In the genomic region with DNA sequence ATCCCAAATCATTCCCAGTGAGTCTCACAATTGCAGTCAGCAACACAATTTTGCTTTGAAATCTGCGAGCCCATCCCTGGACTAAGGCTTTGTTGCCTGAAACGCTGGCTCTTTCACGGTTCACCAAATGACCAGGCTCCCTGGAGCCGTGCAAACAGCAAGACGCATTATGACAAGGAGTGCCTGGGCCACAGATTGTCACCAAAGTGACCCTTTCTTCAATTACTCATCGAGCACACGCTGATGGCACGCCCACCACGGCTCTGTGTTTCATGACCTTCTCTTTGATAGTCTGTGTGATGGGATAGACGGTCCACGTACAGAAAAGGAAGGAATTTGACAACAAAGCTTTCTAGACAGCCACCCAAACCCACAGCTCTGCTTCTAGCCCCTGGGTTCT, we compare ENCODE assay signal across 21 mouse cellular contexts.
A peak's percentile ranks its signal among the peaks of the same experiment; 100 is the strongest.
DNase-seq lines count a peak whose midpoint lies in the region; ATAC-seq and TF ChIP-seq lines count a peak whose summit lies in the region.
"Had no signal": no experiment of that assay in that cellular context is flagged by ENCODE, and none has a peak within 500 bp of the region (broad histone marks: within the 10 kb centered on the region; RNA-seq: fewer than 3 reads in every experiment).

No protein-coding gene starts in this region.

- 86% methylated on average over 11 of the region's 11 CpGs for WGBS in forebrain, embryonic 12.5 days
- 74% methylated on average over 11 of the region's 11 CpGs for WGBS in forebrain, postnatal 0 days
- WGBS in hindbrain, embryonic 11.5 days: 58% methylated on average over 11 of the region's 11 CpGs
- 50% methylated on average over 11 of the region's 11 CpGs for WGBS in hindbrain, embryonic 14.5 days
- WGBS in midbrain, embryonic 15.5 days: 70% methylated on average over 11 of the region's 11 CpGs
- 68% methylated on average over 11 of the region's 11 CpGs for WGBS in midbrain, postnatal 0 days

- TF ChIP-seq CTCF in forebrain, postnatal 0 days (IDR thresholded peaks at IDR 0.05; ENCODE audit: low read depth): no peak
- no peak for TF ChIP-seq CTCF in midbrain, postnatal 0 days (IDR thresholded peaks at IDR 0.05)

- H3K4me3 ChIP-seq in forebrain, embryonic 12.5 days (replicated peaks): no peak overlapping the region
- no peak overlapping the region for H3K4me3 ChIP-seq in forebrain, postnatal 0 days (ENCODE audit: low read depth, low read length)
- no peak overlapping the region for H3K4me3 ChIP-seq in hindbrain, embryonic 11.5 days (ENCODE audit: low read depth, low read length)
- no peak overlapping the region for H3K4me3 ChIP-seq in hindbrain, embryonic 14.5 days (replicated peaks; ENCODE audit: low read length)
- H3K4me3 ChIP-seq in midbrain, embryonic 15.5 days: no peak overlapping the region
- H3K4me3 ChIP-seq in midbrain, postnatal 0 days (ENCODE audit: low read depth, low read length): no peak overlapping the region
- H3K4me3 ChIP-seq: embryonic facial prominence, embryonic 13.5 days; heart, adult 2 months; heart, embryonic 15.5 days; hindbrain, embryonic 10.5 days had no signal

- H3K36me3 ChIP-seq in forebrain, embryonic 12.5 days (replicated peaks): peaks cover 21% of the 10 kb centered on the region
- no peaks in the 10 kb centered on the region for H3K36me3 ChIP-seq in forebrain, postnatal 0 days (ENCODE audit: insufficient read depth)
- H3K36me3 ChIP-seq in hindbrain, embryonic 11.5 days (ENCODE audit: control insufficient read depth, insufficient read depth, low read length): no peaks in the 10 kb centered on the region
- H3K36me3 ChIP-seq in hindbrain, embryonic 14.5 days (replicated peaks; ENCODE audit: control insufficient read depth, insufficient read depth): no peaks in the 10 kb centered on the region; the same call in 1 of the 2 replicates
- no peaks in the 10 kb centered on the region for H3K36me3 ChIP-seq in midbrain, embryonic 15.5 days (replicated peaks)
- no peaks in the 10 kb centered on the region for H3K36me3 ChIP-seq in midbrain, postnatal 0 days (ENCODE audit: insufficient read depth, low read length)
- H3K36me3 ChIP-seq: heart, embryonic 15.5 days had no signal

- no peaks in the 10 kb centered on the region for H3K9me3 ChIP-seq in forebrain, embryonic 12.5 days
- H3K9me3 ChIP-seq in forebrain, postnatal 0 days (ENCODE audit: low read length): no peaks in the 10 kb centered on the region
- no peaks in the 10 kb centered on the region for H3K9me3 ChIP-seq in hindbrain, embryonic 11.5 days (ENCODE audit: control insufficient read depth, low read length)
- H3K9me3 ChIP-seq in hindbrain, embryonic 14.5 days (ENCODE audit: control insufficient read depth, low read length): no peaks in the 10 kb centered on the region
- H3K9me3 ChIP-seq in midbrain, embryonic 15.5 days: no peaks in the 10 kb centered on the region
- no peaks in the 10 kb centered on the region for H3K9me3 ChIP-seq in midbrain, postnatal 0 days (ENCODE audit: low read length)
- H3K9me3 ChIP-seq: embryonic facial prominence, embryonic 13.5 days; heart, embryonic 15.5 days; hindbrain, embryonic 10.5 days had no signal

- no peak for DNase-seq in forebrain, postnatal 0 days
- DNase-seq in hindbrain, embryonic 11.5 days (ENCODE audit: low spot score): peak; percentile 11
- DNase-seq in hindbrain, embryonic 14.5 days (ENCODE audit: low spot score): no peak
- no peak for DNase-seq in midbrain, postnatal 0 days (ENCODE audit: low spot score)
- DNase-seq in adipocyte (ENCODE audit: low spot score): no peak
- DNase-seq: adrenal gland, postnatal 14 days; cerebellum, adult 18-20 months; cerebellum, adult 9-11 months; cerebellum, postnatal 36 days; gastrocnemius, postnatal 10 days; heart, adult 2 months; kidney, adult 8-10 months had no signal

- peak; percentile 22 for ATAC-seq in forebrain, embryonic 12.5 days (ENCODE audit: low FRiP score)
- ATAC-seq in forebrain, postnatal 0 days: no peak
- ATAC-seq in hindbrain, embryonic 11.5 days (ENCODE audit: low FRiP score): peak; percentile 22; the same call in 1 of the 2 replicates
- ATAC-seq in hindbrain, embryonic 14.5 days (ENCODE audit: low FRiP score): no peak
- ATAC-seq in midbrain, embryonic 15.5 days (replicated peaks): 0 out of 2 replicates have a peak, but pooled peaks have one; percentile 32
- no peak for ATAC-seq in midbrain, postnatal 0 days (ENCODE audit: low FRiP score)
- ATAC-seq: inflammation-experienced regulatory T-cells, adult 6 months; intestine, postnatal 0 days had no signal

- no peak overlapping the region for H3K4me2 ChIP-seq in forebrain, embryonic 12.5 days
- no peak overlapping the region for H3K4me2 ChIP-seq in forebrain, postnatal 0 days (ENCODE audit: low read depth)
- H3K4me2 ChIP-seq in hindbrain, embryonic 11.5 days (replicated peaks; ENCODE audit: low read depth, low read length): no peak overlapping the region
- no peak overlapping the region for H3K4me2 ChIP-seq in hindbrain, embryonic 14.5 days (replicated peaks)
- no peak overlapping the region for H3K4me2 ChIP-seq in midbrain, embryonic 15.5 days
- no peak overlapping the region for H3K4me2 ChIP-seq in midbrain, postnatal 0 days (ENCODE audit: low read depth, low read length, poor library complexity, severe bottlenecking)
- H3K4me2 ChIP-seq: embryonic facial prominence, embryonic 13.5 days; heart, embryonic 11.5 days; heart, embryonic 15.5 days had no signal

- no peak overlapping the region for H3K9ac ChIP-seq in forebrain, embryonic 12.5 days
- H3K9ac ChIP-seq in forebrain, postnatal 0 days: no peak overlapping the region
- no peak overlapping the region for H3K9ac ChIP-seq in hindbrain, embryonic 11.5 days (ENCODE audit: low read depth, low read length)
- H3K9ac ChIP-seq in hindbrain, embryonic 14.5 days: no peak overlapping the region
- no peak overlapping the region for H3K9ac ChIP-seq in midbrain, embryonic 15.5 days
- H3K9ac ChIP-seq in midbrain, postnatal 0 days (replicated peaks; ENCODE audit: low read length, poor library complexity, severe bottlenecking): no peak overlapping the region
- H3K9ac ChIP-seq: embryonic facial prominence, embryonic 13.5 days; heart, embryonic 15.5 days had no signal

- peaks cover 2% of the 10 kb centered on the region; the same call in 1 of the 2 replicates for H3K4me1 ChIP-seq in forebrain, embryonic 12.5 days
- H3K4me1 ChIP-seq in forebrain, postnatal 0 days (ENCODE audit: insufficient read depth): no peaks in the 10 kb centered on the region
- 0 out of 2 replicates have a peak, but pooled peaks cover 3% of the 10 kb centered on the region for H3K4me1 ChIP-seq in hindbrain, embryonic 11.5 days (replicated peaks; ENCODE audit: control insufficient read depth, insufficient read depth, low read length)
- no peaks in the 10 kb centered on the region for H3K4me1 ChIP-seq in hindbrain, embryonic 14.5 days (replicated peaks; ENCODE audit: control insufficient read depth, insufficient read depth, low read length)
- no peaks in the 10 kb centered on the region for H3K4me1 ChIP-seq in midbrain, embryonic 15.5 days
- no peaks in the 10 kb centered on the region for H3K4me1 ChIP-seq in midbrain, postnatal 0 days (ENCODE audit: insufficient read depth, low read length)
- H3K4me1 ChIP-seq: embryonic facial prominence, embryonic 13.5 days; heart, embryonic 15.5 days had no signal

- no peaks in the 10 kb centered on the region for H3K27me3 ChIP-seq in forebrain, embryonic 12.5 days
- no peaks in the 10 kb centered on the region for H3K27me3 ChIP-seq in forebrain, postnatal 0 days (ENCODE audit: insufficient read depth, low read length)
- H3K27me3 ChIP-seq in hindbrain, embryonic 11.5 days (ENCODE audit: control insufficient read depth, insufficient read depth, low read length): no peaks in the 10 kb centered on the region
- no peaks in the 10 kb centered on the region for H3K27me3 ChIP-seq in hindbrain, embryonic 14.5 days (ENCODE audit: control insufficient read depth, insufficient read depth, low read length)
- no peaks in the 10 kb centered on the region for H3K27me3 ChIP-seq in midbrain, embryonic 15.5 days (replicated peaks)
- no peaks in the 10 kb centered on the region for H3K27me3 ChIP-seq in midbrain, postnatal 0 days (ENCODE audit: insufficient read depth, low read length)
- H3K27me3 ChIP-seq: CH12.LX; embryonic facial prominence, embryonic 13.5 days; heart, embryonic 15.5 days had no signal

- H3K27ac ChIP-seq in forebrain, embryonic 12.5 days: no peak overlapping the region
- no peak overlapping the region for H3K27ac ChIP-seq in forebrain, postnatal 0 days (ENCODE audit: low read depth, low read length)
- H3K27ac ChIP-seq in hindbrain, embryonic 11.5 days (ENCODE audit: low read depth, low read length): no peak overlapping the region
- no peak overlapping the region for H3K27ac ChIP-seq in hindbrain, embryonic 14.5 days
- H3K27ac ChIP-seq in midbrain, embryonic 15.5 days: no peak overlapping the region
- H3K27ac ChIP-seq in midbrain, postnatal 0 days (ENCODE audit: low read depth, low read length): no peak overlapping the region
- H3K27ac ChIP-seq: embryonic facial prominence, embryonic 13.5 days; heart, adult 2 months; heart, embryonic 15.5 days; hindbrain, embryonic 10.5 days had no signal

Comparison
In these comparisons a context has a peak if more than half of its experiments do, and no peak if none do; other contexts are left out.
1. ATAC-seq: peak in forebrain, embryonic 12.5 days (single experiment), hindbrain, embryonic 11.5 days (single experiment) and midbrain, embryonic 15.5 days (single experiment); none in forebrain, postnatal 0 days (single experiment), hindbrain, embryonic 14.5 days (single experiment) and midbrain, postnatal 0 days (single experiment).